Mouse (Mus musculus) gastrocnemius, postnatal 36 days (tissue): ENCODE data around the gene Gal3st1. TPM values are rescaled to one million over a fixed set of nuclear protein-coding genes. Genes with fewer than 3 reads are reported as not detected.
"Not testable (repeated sequence)": the region's sequence is repeated elsewhere in the genome, so short reads cannot be mapped to it uniquely, and the experiment has no call there.

Source experiments
- DNase-seq, 2 experiments: peaks; one replicate each; pipeline ENCODE4 v3.0.0; 2022
- intact Hi-C: fragments of 180-260 bp; cut with DNase I; formaldehyde crosslinking; loops from one replicate; pipeline ENCODE4 v1.15.1; 2025
- long read RNA-seq, 2 experiments: library from polyadenylated mRNA; stranded (forward); transcript quantifications; one replicate each; pipeline ENCODE4 v2.0.0; 2021
- total RNA-seq, 2 experiments: library from RNA; stranded (reverse); gene quantifications; 2 replicates each; pipeline ENCODE4 v1.2.3; 2021

The Gal3st1 gene
- total RNA-seq: under 1 TPM; 0.26 to 0.42 TPM
- long read RNA-seq, experiment 1: 0 reads
- long read RNA-seq, experiment 2, partial matches to known transcripts: 0 of 2 reads
- long read RNA-seq, experiment 2, other reads (novel, unspliced or antisense): 0 of 2 reads

- intact Hi-C loops: no loop called here
- DNase-seq: no peak
These were observed at the start of gene Gal3st1 for GRCm38 (mm10) chr11:3983291-3983862. Gene Gal3st1 (plus strand): TSS chr11:3983636.

DNA sequence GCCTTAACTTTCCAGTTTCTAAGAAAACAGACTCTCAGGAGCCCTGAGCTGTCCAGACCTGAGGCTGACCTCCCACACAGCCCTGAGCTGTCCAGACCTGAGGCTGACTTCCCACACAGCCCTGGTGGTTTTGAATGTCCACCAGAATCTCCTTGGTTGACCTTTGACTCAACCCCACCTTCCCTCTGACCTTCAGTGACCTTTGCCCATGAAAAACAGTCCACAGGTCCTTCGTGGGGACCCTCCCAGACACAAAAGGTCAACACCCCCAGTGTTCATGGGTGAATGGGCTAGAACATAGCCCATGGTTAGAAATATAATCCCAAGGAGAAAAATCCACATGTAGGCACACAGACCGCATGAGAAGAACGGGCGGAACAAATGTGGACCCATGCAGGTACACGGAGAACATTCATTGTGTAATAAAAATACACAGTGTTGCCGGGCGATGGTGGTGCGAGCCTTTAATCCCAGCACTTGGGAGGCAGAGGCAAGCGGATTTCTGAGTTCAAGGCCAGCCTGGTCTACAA, 49.6 kb upstream of the Gal3st1 start:
- DNase-seq: no peak
- intact Hi-C loops: no loop called here

DNA sequence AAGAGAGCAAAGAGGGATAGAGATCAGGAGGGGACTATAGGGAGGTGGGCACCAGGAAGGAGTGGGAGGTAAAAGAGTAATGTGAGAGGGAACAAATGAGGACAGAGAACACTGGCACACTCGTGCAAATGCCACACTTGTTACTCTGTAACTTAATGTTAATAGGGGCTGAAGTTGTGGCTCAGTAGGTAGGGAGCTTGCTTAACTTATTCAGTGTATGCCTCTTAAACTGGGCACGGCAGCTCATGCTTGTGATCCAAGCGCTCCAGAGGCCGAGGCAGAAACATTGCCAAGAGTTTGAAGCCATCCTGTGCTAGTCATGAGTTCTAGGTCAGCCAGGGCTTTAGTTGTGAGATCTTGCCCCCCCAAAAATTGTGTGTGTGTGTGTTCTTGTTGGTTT, 48.3 kb upstream of the Gal3st1 start:
- DNase-seq: no peak
- intact Hi-C loops: no loop called here

- DNase-seq: no peak
- intact Hi-C loops: no loop called here
These were observed 47.1 kb upstream of the Gal3st1 start for GRCm38 (mm10) chr11:3936318-3936717.

- intact Hi-C loops: no loop called here
- no peak for DNase-seq
These were observed 46.0 kb upstream of the Gal3st1 start for GRCm38 (mm10) chr11:3937321-3937874.

GRCm38 (mm10) chr11:3941371-3941770, 42.1 kb upstream of the Gal3st1 start:
- no peak for DNase-seq
- intact Hi-C loops: no loop called here

- no peak for DNase-seq
- intact Hi-C loops: no loop called here
These were observed 37.0 kb upstream of the Gal3st1 start for GRCm38 (mm10) chr11:3946386-3946785.

DNA sequence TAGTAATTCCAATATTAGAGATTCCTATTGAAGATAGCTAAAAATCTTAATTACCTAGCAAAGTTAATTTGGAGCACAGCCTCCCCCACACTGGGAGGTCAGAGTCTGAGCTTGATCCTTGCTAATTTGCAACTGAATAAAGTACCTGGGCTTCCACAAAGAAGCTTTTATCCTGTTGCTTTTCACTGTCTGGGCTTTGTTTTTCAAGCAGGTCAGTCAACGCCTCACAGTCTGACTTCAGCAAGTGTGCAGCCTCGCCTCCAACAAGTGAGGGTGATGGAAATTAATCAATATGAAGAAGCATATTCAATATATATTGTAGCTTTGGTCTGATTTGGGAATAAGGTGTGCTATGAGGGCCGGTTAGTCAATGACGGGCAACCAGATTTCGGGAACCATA, 28.6 kb upstream of the Gal3st1 start:
- DNase-seq, intact Hi-C loops: not testable (repeated sequence)

GRCm38 (mm10) chr11:3955371-3955770, 28.1 kb upstream of the Gal3st1 start:
- intact Hi-C loops: not testable (repeated sequence)

DNA sequence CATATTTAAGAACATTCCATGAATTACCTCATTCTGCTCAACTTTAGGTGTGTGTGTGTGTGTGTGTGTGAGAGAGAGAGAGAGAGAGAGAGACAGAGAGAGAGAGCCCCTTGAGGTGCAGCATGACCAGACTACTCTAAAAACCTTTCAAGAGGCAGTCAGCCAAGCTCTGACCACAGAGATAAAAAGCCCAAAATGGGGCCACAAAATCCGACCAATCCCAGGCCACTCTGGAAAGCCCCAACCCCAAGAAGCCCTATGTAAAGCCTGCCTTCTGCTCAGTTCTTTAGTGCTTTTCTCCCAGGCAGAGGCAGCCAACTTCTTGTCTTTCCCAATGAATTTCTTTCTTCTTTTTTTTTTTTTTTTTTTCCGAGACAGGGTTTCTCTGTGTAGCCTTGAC, 22.5 kb upstream of the Gal3st1 start:
- intact Hi-C loops: no loop called here
- DNase-seq: no peak

More at GRCm38 (mm10) chr11:3955371-3955770, 28.1 kb upstream of the Gal3st1 start:
- not testable (repeated sequence) for DNase-seq

DNA sequence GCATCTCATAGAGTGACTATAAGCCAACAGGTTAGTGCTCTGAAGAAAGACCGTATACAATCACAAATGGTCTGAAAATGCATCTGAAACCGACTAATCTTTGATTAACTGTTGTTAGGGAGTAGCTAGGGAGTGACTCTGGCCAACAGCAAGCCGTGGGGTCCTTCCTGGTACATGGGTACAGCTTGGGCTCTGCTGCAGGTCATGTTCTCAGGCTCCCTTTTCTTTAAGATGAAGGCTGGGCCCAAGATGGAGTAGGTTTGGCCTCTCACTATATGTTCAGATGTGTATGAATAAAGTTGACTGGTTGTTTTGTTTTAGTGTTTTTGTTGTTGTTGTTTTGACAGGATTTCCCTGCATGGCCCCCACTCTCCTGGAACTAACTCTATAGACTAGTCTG, 21.7 kb upstream of the Gal3st1 start:
- intact Hi-C loops: no loop called here
- DNase-seq: no peak

DNA sequence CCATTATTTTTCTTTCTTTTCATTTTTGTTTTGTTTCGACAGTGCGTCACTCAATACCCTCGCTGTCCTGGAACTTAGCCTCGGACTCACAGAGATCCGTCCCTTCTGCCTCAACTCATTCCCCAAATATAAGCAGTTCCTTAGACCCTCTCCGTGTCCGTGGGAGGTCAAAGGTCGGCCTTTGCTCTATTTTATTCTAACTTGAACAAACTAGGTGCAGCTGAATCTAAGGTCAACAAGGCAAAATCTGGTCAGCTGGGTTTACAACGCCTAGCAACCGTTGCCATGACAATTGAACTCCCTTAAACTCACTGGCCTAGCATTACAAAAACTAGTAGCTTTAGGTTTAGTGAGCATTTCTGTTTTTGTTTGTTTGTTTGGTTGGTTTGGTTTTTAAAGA, 20.3 kb upstream of the Gal3st1 start:
- no peak for DNase-seq
- intact Hi-C loops: no loop called here

DNA sequence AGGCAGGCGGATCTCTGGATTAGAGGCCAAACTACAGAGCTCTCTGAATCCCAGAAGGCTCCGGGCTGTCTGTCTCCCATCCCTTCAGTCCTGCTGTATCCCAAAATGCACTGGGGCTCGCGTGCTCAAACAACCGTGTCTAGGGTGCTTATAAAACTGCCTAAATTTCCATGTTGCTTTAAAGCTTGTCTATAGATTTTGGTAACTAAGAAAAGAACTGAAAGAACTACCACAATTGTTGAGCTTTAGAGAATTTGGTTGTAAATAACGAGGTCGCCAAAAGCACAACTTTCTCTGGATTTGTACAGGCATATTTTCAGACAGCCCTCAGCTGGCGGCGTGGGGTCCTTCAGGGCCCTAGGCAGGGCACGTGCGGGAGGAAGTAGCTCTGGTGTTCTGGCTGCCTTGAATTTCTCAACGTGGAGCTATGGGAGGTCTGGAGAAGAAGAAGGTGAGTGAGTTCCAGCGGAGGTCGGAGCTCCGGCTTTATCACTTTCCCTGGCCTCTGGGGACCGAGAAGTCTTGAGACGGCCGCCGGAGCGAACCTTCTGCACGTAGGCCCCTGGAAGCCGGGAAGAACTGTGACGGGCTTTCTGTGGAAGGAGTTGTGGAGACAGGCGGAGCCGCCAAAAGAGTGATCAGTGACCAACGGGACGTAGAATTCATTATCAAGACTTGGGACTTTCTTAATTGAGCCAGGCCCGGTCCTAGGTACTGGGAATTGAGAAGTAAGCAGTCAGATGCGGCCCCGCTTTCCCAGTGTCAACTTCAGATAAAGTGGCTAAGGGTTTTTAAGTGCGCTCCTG, 19.6 kb upstream of the Gal3st1 start, which contains the start of gene Pes1:
Pes1 (plus strand) TSS at position 366 of the 806 bp plus-strand sequence.
- DNase-seq: peak; percentile 65 to 72
- intact Hi-C loops: no loop called here

DNA sequence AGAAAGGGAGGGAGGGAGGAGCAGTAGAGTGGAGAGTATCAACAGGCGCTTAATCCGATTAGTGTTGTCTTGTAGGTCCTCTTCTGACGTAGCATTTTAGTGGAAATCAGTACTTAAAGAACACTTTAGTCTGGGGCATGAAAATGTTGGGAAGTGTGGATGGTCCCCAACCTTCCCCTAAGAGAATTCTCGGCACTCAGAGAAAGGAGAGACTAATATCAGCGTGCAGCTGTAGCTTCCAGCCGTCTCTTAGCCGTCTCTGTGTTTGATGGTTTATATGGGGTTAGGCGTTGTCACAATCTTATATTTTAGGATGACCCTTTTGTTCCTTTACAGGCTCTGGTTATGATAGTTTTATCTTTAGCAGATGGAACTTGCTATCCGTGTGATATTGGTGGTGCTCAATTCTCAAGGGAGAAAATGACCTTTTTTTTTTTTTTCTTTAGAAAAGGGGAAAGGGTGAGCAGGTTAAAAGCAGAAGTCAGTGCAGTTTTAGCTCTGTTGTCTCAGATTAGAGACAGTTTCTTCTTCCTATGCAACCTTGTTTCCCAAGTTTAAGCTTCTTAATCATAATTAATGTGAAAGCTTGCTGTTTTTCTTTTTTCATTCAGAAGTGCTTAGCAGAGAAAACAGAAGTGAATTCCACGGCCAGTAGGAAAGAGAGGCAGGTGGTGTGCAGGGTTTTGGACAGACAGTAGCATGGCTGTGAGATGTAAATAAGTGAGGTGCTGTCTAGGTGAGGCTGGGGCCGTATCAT, 18.8 kb upstream of the Gal3st1 start:
- DNase-seq: no peak
- intact Hi-C loops: no loop called here

- no peak for DNase-seq
- intact Hi-C loops: no loop called here
These were observed 13.6 kb upstream of the Gal3st1 start for GRCm38 (mm10) chr11:3969837-3970236.

- DNase-seq: no peak
- intact Hi-C loops: no loop called here
These were observed 13.1 kb upstream of the Gal3st1 start for GRCm38 (mm10) chr11:3970361-3970760.

DNA sequence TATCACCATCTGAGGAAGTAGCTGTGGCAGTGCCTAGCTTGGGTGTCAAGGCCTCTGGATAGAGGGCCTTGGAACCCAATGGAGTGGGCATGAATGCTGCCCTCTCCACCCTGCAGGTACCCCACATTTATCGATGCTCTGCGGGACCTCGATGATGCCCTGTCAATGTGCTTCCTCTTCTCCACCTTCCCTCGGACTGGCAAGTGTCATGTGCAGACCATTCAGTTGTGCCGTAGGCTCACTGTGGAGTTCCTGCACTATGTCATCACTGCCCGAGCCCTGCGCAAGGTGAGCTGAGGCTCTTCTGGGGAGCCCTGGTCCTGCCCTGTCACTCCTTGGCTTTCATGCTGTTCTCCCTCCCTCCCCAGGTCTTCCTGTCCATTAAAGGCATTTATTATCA, 10.4 kb upstream of the Gal3st1 start:
- intact Hi-C loops: no loop called here

GRCm38 (mm10) chr11:3974311-3974710, 9.1 kb upstream of the Gal3st1 start:
- intact Hi-C loops: no loop called here
- DNase-seq: peak in 1 of 2 experiments; percentile 8

More for the DNA sequence above, 10.4 kb upstream of the Gal3st1 start:
- peak in 1 of 2 experiments; percentile 9 for DNase-seq

DNA sequence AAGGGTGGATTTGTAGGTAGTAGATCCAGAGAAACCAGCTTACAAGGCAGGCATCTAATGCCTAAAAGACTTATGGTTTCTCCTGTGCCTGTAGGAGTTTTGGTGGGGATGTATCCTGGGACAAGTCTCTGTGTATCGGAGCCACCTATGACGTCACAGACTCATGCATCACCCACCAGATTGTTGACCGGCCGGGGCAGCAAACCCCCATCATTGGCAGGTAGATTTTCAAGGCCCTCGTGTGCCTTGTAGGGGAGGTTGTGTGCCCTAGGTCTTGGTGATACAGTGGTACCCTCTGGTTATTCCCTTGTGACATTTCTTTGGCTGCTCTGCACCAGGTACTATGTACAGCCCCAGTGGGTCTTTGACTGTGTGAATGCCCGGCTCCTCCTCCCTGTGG, 6.8 kb upstream of the Gal3st1 start, which contains the start of gene 4930556J24Rik:
4930556J24Rik (minus strand) TSS at position 101 of the 400 bp plus-strand sequence.
- intact Hi-C loops: no loop called here
- no peak for DNase-seq

- intact Hi-C loops: no loop called here
These were observed 5.0 kb upstream of the Gal3st1 start for GRCm38 (mm10) chr11:3978421-3978820.

More at GRCm38 (mm10) chr11:3978421-3978820, 5.0 kb upstream of the Gal3st1 start:
- DNase-seq: no peak
